Mouse (Mus musculus) spleen, adult 2 months (tissue): ENCODE results near the gene Gm20388.

ENCODE experiments used
- CTCF ChIP-seq: fragments of 200-500 bp; IDR thresholded peaks from 2 replicates; pipeline ENCODE4 v1.5.1; 2011; ENCODE audit warnings: mild to moderate bottlenecking, inconsistent platforms; ENCODE audit not compliant: insufficient read depth, insufficient read length, insufficient replicate concordance; ENCODE audit errors: extremely low read depth
- POLR2A ChIP-seq: fragments of 200-500 bp; IDR thresholded peaks from 2 replicates; pipeline ENCODE4 v1.6.1; 2011; ENCODE audit warnings: low read depth, low read length, inconsistent platforms

GRCm38 (mm10) chr8:123042974-123043625 lies 3132.5 kb downstream of the Gm20388 start:
- TF ChIP-seq CTCF (no peak), POLR2A (no peak)
